ENCODE assay signal across 1 mouse cellular context in genomic region chr2:145905156-145905555, GRCm38 (mm10).
TF ChIP-seq lines count a peak whose summit lies in the region.

No protein-coding gene starts in this region.

TF ChIP-seq in CH12.LX, 34 proteins besides CTCF, POLR2A, EP300 and RAD21 (continued from another document):
- peak; percentile 88; the same call in 1 of the 2 replicates for TF ChIP-seq IRF4 (IDR thresholded peaks at IDR 0.05; ENCODE audit: low read depth, low read length)
- no peak for TF ChIP-seq GABPA (IDR thresholded peaks at IDR 0.05; ENCODE audit: insufficient replicate concordance, low read depth, low read length)
- no peak for TF ChIP-seq USF2 (conservative IDR thresholded peaks at IDR 0.05; ENCODE audit: low read depth, low read length)
- no peak for TF ChIP-seq ZNF384 (IDR thresholded peaks at IDR 0.05; ENCODE audit: low read depth, low read length)
- peak; percentile 83 for TF ChIP-seq BHLHE40 (IDR thresholded peaks at IDR 0.05; ENCODE audit: low read depth, low read length)
- peak; percentile 11; the same call in 1 of the 2 replicates for TF ChIP-seq MAX (IDR thresholded peaks at IDR 0.05; ENCODE audit: low read length)
- peak; percentile 81 for TF ChIP-seq TCF12 (IDR thresholded peaks at IDR 0.05; ENCODE audit: low read depth, low read length)
- 0 out of 2 replicates have a peak, but pooled peaks have one; percentile 50 for TF ChIP-seq TBP (conservative IDR thresholded peaks at IDR 0.05; ENCODE audit: low read depth, low read length)
- TF ChIP-seq PAX5 (IDR thresholded peaks at IDR 0.05; ENCODE audit: low read length), result no peak
- no peak for TF ChIP-seq MAZ (IDR thresholded peaks at IDR 0.05; ENCODE audit: low read depth, low read length)
- TF ChIP-seq ZC3H11A (IDR thresholded peaks at IDR 0.05; ENCODE audit: low read depth, low read length), result no peak
- no peak; the same call in none of the 2 replicates for TF ChIP-seq MXI1 (IDR thresholded peaks at IDR 0.05; ENCODE audit: low read depth, low read length)
- no peak for TF ChIP-seq NRF1 (IDR thresholded peaks at IDR 0.05; ENCODE audit: low read depth, low read length)
- peak; percentile 99 for TF ChIP-seq JUND (conservative IDR thresholded peaks at IDR 0.05; ENCODE audit: low read depth, low read length)
- no peak for TF ChIP-seq NELFE (IDR thresholded peaks at IDR 0.05; ENCODE audit: low read depth, low read length)
- TF ChIP-seq SMC3 (IDR thresholded peaks at IDR 0.05; ENCODE audit: low read depth, low read length), result no peak
- no peak for TF ChIP-seq MAFK (IDR thresholded peaks at IDR 0.05; ENCODE audit: insufficient replicate concordance, low read length)
- TF ChIP-seq MEF2A (IDR thresholded peaks at IDR 0.05; ENCODE audit: borderline replicate concordance, low read depth, low read length), result peak; percentile 53; the same call in 1 of the 2 replicates
